Mouse (Mus musculus) embryonic facial prominence, embryonic 14.5 days (tissue): Measurements from ENCODE around the gene Bmpr1b. TPM values are rescaled to one million over a fixed set of nuclear protein-coding genes. Genes with fewer than 3 reads are reported as not detected.

Experiments used
- ATAC-seq: fragments of 200-750 bp; cut with Nextera tagmentation; 2 replicates; pipeline ENCODE4 v1.8.0; 2017; ENCODE audit warnings: low read depth, moderate number of reproducible peaks, moderate TSS enrichment
- DNase-seq: peaks from one replicate; pipeline ENCODE4 v3.0.0-alpha.2; 2015; ENCODE audit warnings: low spot score
- H3K27ac ChIP-seq: fragments of 300-500 bp; sonication (generic); replicated peaks from 2 replicates; pipeline ENCODE4 v1.5.1; 2014; ENCODE audit warnings: low read depth, mild to moderate bottlenecking, low read length, moderate library complexity
- H3K27me3 ChIP-seq: fragments of 300-500 bp; sonication (generic); replicated peaks from 2 replicates; pipeline ENCODE4 v1.6.1; 2014; ENCODE audit warnings: low read length; ENCODE audit not compliant: control insufficient read depth, insufficient read depth
- H3K36me3 ChIP-seq: fragments of 300-500 bp; sonication (generic); 2 replicates; pipeline ENCODE4 v1.6.1; 2014; ENCODE audit warnings: low read length, mixed read lengths; ENCODE audit not compliant: control insufficient read depth, insufficient read depth
- H3K4me1 ChIP-seq: fragments of 300-500 bp; sonication (generic); 2 replicates; pipeline ENCODE4 v1.6.1; 2014; ENCODE audit warnings: antibody characterized with exemption, low read length; ENCODE audit not compliant: control insufficient read depth, insufficient read depth
- H3K4me2 ChIP-seq: fragments of 300-500 bp; sonication (generic); 2 replicates; pipeline ENCODE4 v1.6.1; 2014; ENCODE audit warnings: low read depth, mild to moderate bottlenecking, low read length, moderate library complexity, mixed read lengths
- H3K4me3 ChIP-seq: fragments of 300-500 bp; sonication (generic); 2 replicates; pipeline ENCODE4 v1.5.1; 2014; ENCODE audit warnings: low read depth, mild to moderate bottlenecking, low read length
- H3K9ac ChIP-seq: fragments of 300-500 bp; sonication (generic); 2 replicates; pipeline ENCODE4 v1.6.1; 2014; ENCODE audit warnings: low read depth, mild to moderate bottlenecking, low read length, moderate library complexity, mixed read lengths
- H3K9me3 ChIP-seq: fragments of 300-500 bp; sonication (generic); 2 replicates; pipeline ENCODE4 v1.6.1; 2016; ENCODE audit warnings: low read length; ENCODE audit not compliant: control insufficient read depth
- WGBS: fragments of 180-500 bp; shearing (Covaris S2); extraction: QIAGEN DNeasy Blood & Tissue Kit; methylation state at CpG from one replicate; pipeline ENCODE4 v1.1.7; 2014; 5-methylcytosine and 5-hydroxymethylcytosine counted together
- polyA plus RNA-seq: library from polyadenylated mRNA; unstranded; fragments of >200 nt; fragmentation: Nextera tagmentation; extraction: Ambion mirVana; gene quantifications from 2 replicates; pipeline ENCODE4 v1.2.1, GENCODE M21; 2014

The Bmpr1b gene
- polyA plus RNA-seq, 1 experiment from 2014 or later: 7.1 TPM

GRCm38 (mm10) chr3:141797789-141798188 lies 371.4 kb downstream of the Bmpr1b start:
- Histone ChIP-seq H3K9me3 (no peaks in the 10 kb centered on the region), H3K36me3 (peaks cover 5% of the 10 kb centered on the region; the same call in 1 of the 2 replicates), H3K9ac (no peak overlapping the region), H3K4me3 (no peak overlapping the region), H3K4me1 (no peaks in the 10 kb centered on the region), H3K27ac (no peak overlapping the region), H3K4me2 (no peak overlapping the region), H3K27me3 (no peaks in the 10 kb centered on the region)
- WGBS: 52% methylated on average over 1 of the region's 1 CpGs
- ATAC-seq (no peak), DNase-seq (no peak)

- H3K27ac ChIP-seq: no peak overlapping the region
- ATAC-seq (no peak), DNase-seq (no peak)
- H3K9me3 ChIP-seq: no peaks in the 10 kb centered on the region
- H3K9ac ChIP-seq: no peak overlapping the region
- no peaks in the 10 kb centered on the region for H3K4me1 ChIP-seq
- no peak overlapping the region for H3K4me3 ChIP-seq
- peaks cover 5% of the 10 kb centered on the region; the same call in 1 of the 2 replicates for H3K36me3 ChIP-seq
- no peaks in the 10 kb centered on the region for H3K27me3 ChIP-seq
- H3K4me2 ChIP-seq: no peak overlapping the region
Observed at GRCm38 (mm10) chr3:141797372-141797771, 371.9 kb downstream of the Bmpr1b start.

DNA sequence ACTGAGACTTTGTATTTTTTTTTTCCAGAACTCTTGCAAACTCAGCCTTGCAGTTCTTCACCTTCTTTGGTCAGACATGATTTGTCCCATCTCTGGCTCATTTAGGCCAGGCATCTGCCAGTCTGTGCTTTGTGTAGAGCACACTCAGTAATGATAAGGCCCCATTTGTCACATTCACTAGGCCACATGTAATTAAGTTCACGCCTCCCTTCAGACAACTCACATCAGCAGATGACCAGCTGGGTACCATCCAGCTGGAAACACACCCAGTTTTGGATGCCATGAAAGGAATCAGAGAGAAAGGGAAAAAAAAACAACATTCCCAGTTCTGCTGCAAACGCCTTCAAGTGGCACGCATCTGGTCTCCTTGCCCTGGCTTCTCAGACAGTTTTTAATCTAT lies 374.9 kb downstream of the Bmpr1b start:
- DNase-seq: no peak
- H3K4me2 ChIP-seq: no peak overlapping the region
- H3K36me3 ChIP-seq: 0 out of 2 replicates have a peak, but pooled peaks cover 3% of the 10 kb centered on the region
- no peaks in the 10 kb centered on the region for H3K9me3 ChIP-seq
- H3K4me1 ChIP-seq: no peaks in the 10 kb centered on the region; the same call in 1 of the 2 replicates
- ATAC-seq: no peak
- no peaks in the 10 kb centered on the region for H3K27me3 ChIP-seq
- H3K4me3 ChIP-seq: no peak overlapping the region
- WGBS: 68% methylated on average over 3 of the region's 3 CpGs
- no peak overlapping the region for H3K27ac ChIP-seq
- no peak overlapping the region for H3K9ac ChIP-seq

GRCm38 (mm10) chr3:141793755-141794154 lies 375.5 kb downstream of the Bmpr1b start:
- Histone ChIP-seq H3K4me1 (no peaks in the 10 kb centered on the region; the same call in 1 of the 2 replicates), H3K27me3 (no peaks in the 10 kb centered on the region), H3K9me3 (no peaks in the 10 kb centered on the region), H3K4me2 (no peak overlapping the region), H3K27ac (no peak overlapping the region), H3K9ac (no peak overlapping the region), H3K36me3 (0 out of 2 replicates have a peak, but pooled peaks cover 3% of the 10 kb centered on the region), H3K4me3 (no peak overlapping the region)
- DNase-seq (no peak), ATAC-seq (no peak)
- 78% methylated on average over 2 of the region's 2 CpGs for WGBS

DNA sequence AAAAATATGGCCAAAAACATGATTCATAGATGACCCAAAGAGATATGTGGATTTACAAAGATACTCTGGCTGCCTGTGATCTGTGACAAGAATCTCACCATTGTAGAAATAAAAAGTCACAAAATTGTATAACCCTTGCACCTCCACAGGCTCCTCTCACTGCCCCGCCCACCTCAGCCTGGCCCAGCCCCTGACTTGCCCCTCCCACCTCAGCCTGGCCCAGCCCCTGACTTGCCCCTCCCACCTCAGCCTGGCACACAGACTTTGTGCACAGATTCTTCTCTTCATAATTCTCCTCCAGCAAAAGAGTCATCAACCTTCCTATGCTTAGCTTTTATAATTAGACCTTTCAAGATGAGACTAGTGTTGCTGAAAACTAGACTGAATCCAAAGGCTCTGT lies 377.1 kb downstream of the Bmpr1b start:
- Histone ChIP-seq H3K4me1 (no peaks in the 10 kb centered on the region; the same call in 1 of the 2 replicates), H3K9me3 (no peaks in the 10 kb centered on the region), H3K9ac (no peak overlapping the region), H3K4me3 (no peak overlapping the region), H3K36me3 (0 out of 2 replicates have a peak, but pooled peaks cover 3% of the 10 kb centered on the region), H3K27me3 (no peaks in the 10 kb centered on the region), H3K4me2 (no peak overlapping the region), H3K27ac (no peak overlapping the region)
- 78% methylated on average over 1 of the region's 1 CpGs for WGBS
- DNase-seq (no peak), ATAC-seq (no peak)

DNA sequence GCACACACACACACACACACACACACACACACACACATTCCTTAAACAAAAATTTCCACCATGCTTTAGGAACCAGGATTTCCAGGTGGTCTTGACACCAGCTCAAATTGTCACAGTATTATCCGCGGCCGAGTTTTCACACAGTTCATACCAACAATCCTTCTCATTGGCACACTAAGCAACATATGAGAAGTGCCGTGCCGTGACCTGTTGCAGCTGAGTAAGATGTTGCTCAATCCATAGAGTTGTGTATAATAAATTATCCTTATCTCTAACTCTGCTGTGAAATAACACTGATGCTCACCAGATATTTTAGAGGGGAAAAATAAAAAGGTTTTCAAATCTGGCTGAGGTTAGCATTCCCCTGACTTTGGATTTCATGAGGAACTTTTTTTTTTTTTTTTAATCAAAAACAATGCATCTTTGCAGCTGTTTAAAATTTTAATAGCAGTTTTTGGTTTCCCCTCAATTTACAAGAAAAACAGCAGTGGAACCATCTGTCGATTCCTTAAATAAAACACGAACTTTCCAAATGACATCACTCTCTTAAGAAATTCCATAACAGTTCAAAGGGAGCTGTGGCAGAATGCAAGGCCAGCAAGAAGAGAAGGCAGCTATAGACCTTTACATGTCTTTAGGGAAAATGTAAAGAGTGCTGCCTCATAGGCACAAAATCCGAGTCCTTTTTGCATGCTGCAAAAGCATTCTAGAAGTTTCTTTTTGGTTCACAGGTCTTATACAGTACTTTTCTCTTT lies 378.0 kb downstream of the Bmpr1b start:
- 42% methylated on average over 8 of the region's 8 CpGs for WGBS
- H3K36me3 ChIP-seq: 0 out of 2 replicates have a peak, but pooled peaks cover 3% of the 10 kb centered on the region
- ATAC-seq (peak; percentile 44; the same call in 1 of the 2 replicates), DNase-seq (peak; percentile 79)
- no peaks in the 10 kb centered on the region; the same call in 1 of the 2 replicates for H3K4me1 ChIP-seq
- H3K27ac ChIP-seq: no peak overlapping the region
- H3K27me3 ChIP-seq: no peaks in the 10 kb centered on the region
- H3K9ac ChIP-seq: no peak overlapping the region
- H3K4me2 ChIP-seq: no peak overlapping the region
- H3K9me3 ChIP-seq: no peaks in the 10 kb centered on the region
- H3K4me3 ChIP-seq: no peak overlapping the region

Other genes starting within 250 kb of the Bmpr1b start
- 63.6 and 84.5 TPM in 2 replicates for gene Pdlim5, start 226.3 kb upstream of the Bmpr1b start, polyA plus RNA-seq